Mouse (Mus musculus) layer of hippocampus, postnatal 25 days (tissue): Measurements from ENCODE around the gene Harbi1. TPM values are rescaled to one million over a fixed set of nuclear protein-coding genes. Genes with fewer than 3 reads are reported as not detected.
A peak's percentile ranks its signal among the peaks of the same experiment; 100 is the strongest.
"Not testable (repeated sequence)": the region's sequence is repeated elsewhere in the genome, so short reads cannot be mapped to it uniquely, and the experiment has no call there.

Experiments used
- DNase-seq, 2 experiments: peaks; one replicate each; pipeline ENCODE4 v3.0.0; 2022; ENCODE audit warnings: mixed read lengths in 2 of 2, low spot score in 1 of 2; ENCODE audit errors: extremely low spot score in 1 of 2
- total RNA-seq, 2 experiments: library from RNA; stranded (reverse); gene quantifications; 2 replicates each; pipeline ENCODE4 v1.2.3; 2021

Gene Harbi1
- total RNA-seq, 2 experiments from 2014 or later: 7.1 to 7.9 TPM

GRCm38 (mm10) chr2:91711256-91711925, 739 bp downstream of the Harbi1 start:
- DNase-seq: no peak

GRCm38 (mm10) chr2:91714921-91715320, 4.3 kb downstream of the Harbi1 start:
- DNase-seq: no peak

GRCm38 (mm10) chr2:91718276-91718675, 7.6 kb downstream of the Harbi1 start:
- no peak for DNase-seq

GRCm38 (mm10) chr2:91723382-91723781, 12.7 kb downstream of the Harbi1 start:
- DNase-seq: no peak

- DNase-seq: no peak
Measured at GRCm38 (mm10) chr2:91723951-91724350, 13.3 kb downstream of the Harbi1 start.

- no peak for DNase-seq
Measured at GRCm38 (mm10) chr2:91724716-91725115, 14.1 kb downstream of the Harbi1 start.

- not testable (repeated sequence) for DNase-seq
Measured at GRCm38 (mm10) chr2:91725476-91725875, 14.8 kb downstream of the Harbi1 start.

GRCm38 (mm10) chr2:91727011-91727410, 16.4 kb downstream of the Harbi1 start:
- DNase-seq: no peak

GRCm38 (mm10) chr2:91729571-91729970, 18.9 kb downstream of the Harbi1 start:
- DNase-seq: no peak

GRCm38 (mm10) chr2:91729971-91730821, 19.5 kb downstream of the Harbi1 start, which contains the start of gene Ambra1:
Gene Ambra1, plus strand, starts transcription at chr2:91730134.
- DNase-seq: peak; percentile 76 to 83

- no peak for DNase-seq
Measured at GRCm38 (mm10) chr2:91735221-91735620, 24.6 kb downstream of the Harbi1 start.

- DNase-seq: no peak
Measured at GRCm38 (mm10) chr2:91739586-91739985, 28.9 kb downstream of the Harbi1 start.

GRCm38 (mm10) chr2:91744686-91745085, 34.0 kb downstream of the Harbi1 start:
- no peak for DNase-seq

- peak in 1 of 2 experiments; percentile 9 for DNase-seq
Measured at GRCm38 (mm10) chr2:91749811-91750261, 39.2 kb downstream of the Harbi1 start.

Other genes starting within 250 kb of the Harbi1 start
- gene Ckap5, start 184.1 kb upstream of the Harbi1 start, total RNA-seq: 100 to 1,000 TPM; 107 to 115 TPM
- gene F2, start 74.4 kb upstream of the Harbi1 start, total RNA-seq: not detected
- gene Zfp408, start 61.1 kb upstream of the Harbi1 start, total RNA-seq: 10 to 100 TPM in 1 of 2 experiments, 1 to 10 TPM in 1; 8.9 to 12.1 TPM
- gene Arhgap1, start 61.0 kb upstream of the Harbi1 start, total RNA-seq: 10 to 100 TPM; 64.1 to 68.9 TPM
- gene Atg13, start 276 bp upstream of the Harbi1 start, total RNA-seq: 10 to 100 TPM; 72.0 to 74.3 TPM
- gene Ambra1, start 19.3 kb downstream of the Harbi1 start, total RNA-seq: 10 to 100 TPM; 44.8 to 47.1 TPM
- gene Chrm4, start 216.4 kb downstream of the Harbi1 start, total RNA-seq: 10 to 100 TPM; 21.5 to 26.1 TPM
- gene Mdk, start 221.4 kb downstream of the Harbi1 start, total RNA-seq: 10 to 100 TPM; 25.5 to 33.2 TPM
- gene Gm9821, start 234.9 kb downstream of the Harbi1 start, total RNA-seq: not detected